Mouse (Mus musculus) neural tube, embryonic 12.5 days (tissue): ENCODE data around the gene Ap4e1. TPM values are rescaled to one million over a fixed set of nuclear protein-coding genes. Genes with fewer than 3 reads are reported as not detected.
"Not testable (repeated sequence)": the region's sequence is repeated elsewhere in the genome, so short reads cannot be mapped to it uniquely, and the experiment has no call there.

Source experiments
- ATAC-seq: fragments of 200-750 bp; cut with Nextera tagmentation; 2 replicates; pipeline ENCODE4 v1.8.0; 2017; ENCODE audit warnings: low read depth, mild to moderate bottlenecking, moderate TSS enrichment, moderate library complexity; ENCODE audit not compliant: low FRiP score
- H3K27ac ChIP-seq: fragments of 300-500 bp; sonication (generic); 2 replicates; pipeline ENCODE4 v1.5.1; 2016
- H3K27me3 ChIP-seq: fragments of 300-500 bp; sonication (generic); replicated peaks from 2 replicates; pipeline ENCODE4 v1.6.1; 2016; ENCODE audit warnings: mild to moderate bottlenecking
- H3K36me3 ChIP-seq: fragments of 300-500 bp; sonication (generic); 2 replicates; pipeline ENCODE4 v1.6.1; 2016; ENCODE audit warnings: mild to moderate bottlenecking
- H3K4me1 ChIP-seq: fragments of 300-500 bp; sonication (generic); 2 replicates; pipeline ENCODE4 v1.6.1; 2016
- H3K4me2 ChIP-seq: fragments of 300-500 bp; sonication (generic); replicated peaks from 2 replicates; pipeline ENCODE4 v1.6.1; 2016; ENCODE audit warnings: mild to moderate bottlenecking
- H3K4me3 ChIP-seq: fragments of 300-500 bp; sonication (generic); 2 replicates; pipeline ENCODE4 v1.5.1; 2016
- H3K9ac ChIP-seq: fragments of 300-500 bp; sonication (generic); 2 replicates; pipeline ENCODE4 v1.6.1; 2016; ENCODE audit warnings: mild to moderate bottlenecking
- H3K9me3 ChIP-seq: fragments of 300-500 bp; sonication (generic); 2 replicates; pipeline ENCODE4 v1.6.1; 2016; ENCODE audit warnings: mild to moderate bottlenecking
- WGBS: fragments of 180-500 bp; shearing (Covaris S2); methylation state at CpG from one replicate; pipeline ENCODE4 v1.1.7; 2016; 5-methylcytosine and 5-hydroxymethylcytosine counted together
- microRNA-seq: library from miRNA; unstranded; fragments of <30 nt; microRNA quantifications from one replicate; pipeline ENCODE4, GENCODE M21; 2017
- polyA plus RNA-seq: library from polyadenylated mRNA; unstranded; fragments of >200 nt; fragmentation: Nextera tagmentation; extraction: Ambion mirVana; gene quantifications from 2 replicates; pipeline ENCODE4 v1.2.1, GENCODE M21; 2016

The Ap4e1 gene
- polyA plus RNA-seq, 1 experiment from 2014 or later = 13.2 TPM

GRCm38 (mm10) chr2:127080591-127081218 is 72.2 kb downstream of the Ap4e1 start:
- Histone ChIP-seq H3K9ac (no peak overlapping the region), H3K36me3 (no peaks in the 10 kb centered on the region)
- WGBS = 90% methylated on average over 11 of the region's 11 CpGs

DNA sequence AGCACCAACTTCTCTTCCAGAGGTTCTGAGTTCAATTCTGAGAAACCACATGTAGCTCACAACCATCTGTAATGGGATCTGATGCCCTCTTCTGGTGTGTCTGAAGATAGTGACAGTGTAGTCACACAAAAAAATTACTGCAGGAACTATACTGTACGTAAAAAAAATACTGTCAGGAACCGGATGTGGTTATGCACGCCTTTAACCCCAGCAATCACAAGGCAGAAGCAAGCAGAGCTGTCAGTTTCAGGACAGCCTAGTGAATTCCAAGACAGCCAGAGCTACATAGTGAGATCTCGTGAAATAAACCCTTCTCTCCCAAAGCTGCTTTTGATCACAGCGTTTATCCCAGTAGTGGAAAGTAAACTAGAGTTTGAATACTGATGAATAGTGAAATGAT is 77.7 kb downstream of the Ap4e1 start:
- Histone ChIP-seq H3K4me1 (no peaks in the 10 kb centered on the region), H3K9ac (no peak overlapping the region), H3K9me3 (no peaks in the 10 kb centered on the region), H3K27ac (no peak overlapping the region), H3K27me3 (no peaks in the 10 kb centered on the region), H3K4me3 (no peak overlapping the region), H3K36me3 (no peaks in the 10 kb centered on the region), H3K4me2 (no peak overlapping the region)
- ATAC-seq = no peak
- WGBS = 91% methylated on average over 5 of the region's 5 CpGs

More at GRCm38 (mm10) chr2:127080591-127081218, 72.2 kb downstream of the Ap4e1 start:
- Histone ChIP-seq H3K27ac (no peak overlapping the region), H3K9me3 (no peaks in the 10 kb centered on the region), H3K4me2 (no peak overlapping the region), H3K4me3 (no peak overlapping the region), H3K27me3 (no peaks in the 10 kb centered on the region), H3K4me1 (no peaks in the 10 kb centered on the region)
- ATAC-seq = no peak

GRCm38 (mm10) chr2:127090151-127090550 is 81.6 kb downstream of the Ap4e1 start:
- H3K4me2 ChIP-seq, H3K4me3 ChIP-seq, H3K36me3 ChIP-seq, ATAC-seq, H3K9me3 ChIP-seq, H3K27ac ChIP-seq, H3K4me1 ChIP-seq, H3K27me3 ChIP-seq, H3K9ac ChIP-seq: not testable (repeated sequence)

- Histone ChIP-seq H3K36me3 (no peaks in the 10 kb centered on the region), H3K9ac (no peak overlapping the region), H3K4me2 (no peak overlapping the region), H3K4me1 (no peaks in the 10 kb centered on the region), H3K27ac (no peak overlapping the region), H3K9me3 (no peaks in the 10 kb centered on the region), H3K27me3 (no peaks in the 10 kb centered on the region), H3K4me3 (no peak overlapping the region)
- 83% methylated on average over 8 of the region's 8 CpGs for WGBS
- ATAC-seq = no peak
Observed at GRCm38 (mm10) chr2:127092000-127092399, 83.5 kb downstream of the Ap4e1 start.

GRCm38 (mm10) chr2:127108986-127109385 is 100.5 kb downstream of the Ap4e1 start:
- Histone ChIP-seq H3K4me2 (no peak overlapping the region), H3K4me3 (no peak overlapping the region), H3K27me3 (no peaks in the 10 kb centered on the region), H3K9ac (no peak overlapping the region), H3K36me3 (peaks cover 71% of the 10 kb centered on the region), H3K9me3 (no peaks in the 10 kb centered on the region), H3K4me1 (no peaks in the 10 kb centered on the region), H3K27ac (no peak overlapping the region)
- no peak for ATAC-seq
- 95% methylated on average over 4 of the region's 4 CpGs for WGBS

Small RNA genes within 50 kb of the gene (microRNA-seq; reads per million reads assigned to microRNA genes)
- not detected for gene Gm24081

Other genes with a start within 250 kb of the Ap4e1 start
- gene Usp50, start 225.2 kb upstream of the Ap4e1 start, polyA plus RNA-seq = 2.9 and 3.7 TPM in 2 replicates
- gene Trpm7, start 132.5 kb upstream of the Ap4e1 start, polyA plus RNA-seq = 34.0 and 35.3 TPM in 2 replicates
- gene Sppl2a, start 75.5 kb upstream of the Ap4e1 start, polyA plus RNA-seq = 34.6 and 36.7 TPM in 2 replicates
- gene Blvra, start 61.9 kb downstream of the Ap4e1 start, polyA plus RNA-seq = 24.0 and 25.3 TPM in 2 replicates
- gene Ncaph, start 125.2 kb downstream of the Ap4e1 start, polyA plus RNA-seq = 58.5 and 59.6 TPM in 2 replicates
- gene Itpripl1, start 134.7 kb downstream of the Ap4e1 start, polyA plus RNA-seq = 14.5 and 15.3 TPM in 2 replicates
- 2.6 and 2.8 TPM in 2 replicates for gene 1810024B03Rik, start 199.6 kb downstream of the Ap4e1 start, polyA plus RNA-seq
- gene Snrnp200, start 199.7 kb downstream of the Ap4e1 start, polyA plus RNA-seq = 71.9 and 76.8 TPM in 2 replicates
- gene Ciao1, start 239.1 kb downstream of the Ap4e1 start, polyA plus RNA-seq = 64.1 and 64.5 TPM in 2 replicates
- gene Tmem127, start 239.2 kb downstream of the Ap4e1 start, polyA plus RNA-seq = 37.5 and 41.7 TPM in 2 replicates